Mouse (Mus musculus) erythroblast, embryonic 14.5 days (primary cell): Measurements from ENCODE around the gene Lifr. TPM values are rescaled to one million over a fixed set of nuclear protein-coding genes. Genes with fewer than 3 reads are reported as not detected.
A peak's percentile ranks its signal among the peaks of the same experiment; 100 is the strongest.

Experiments
- H3K27me3 ChIP-seq: 2 replicates; pipeline ENCODE4 v1.6.1; 2012; ENCODE audit warnings: inconsistent platforms; ENCODE audit not compliant: control insufficient read depth
- H3K36me3 ChIP-seq: 2 replicates; pipeline ENCODE4 v1.6.1; 2012; ENCODE audit warnings: mild to moderate bottlenecking, inconsistent platforms; ENCODE audit not compliant: control insufficient read depth
- H3K4me1 ChIP-seq: 2 replicates; pipeline ENCODE4 v1.6.1; 2012; ENCODE audit warnings: inconsistent platforms; ENCODE audit not compliant: control insufficient read depth
- H3K4me3 ChIP-seq: replicated peaks from 2 replicates; pipeline ENCODE3; 2012; ENCODE audit warnings: moderate library complexity, mild to moderate bottlenecking, inconsistent platforms
- H3K9me3 ChIP-seq: 2 replicates; pipeline ENCODE4 v1.6.1; 2012; ENCODE audit warnings: low read length, inconsistent platforms, mixed read lengths; ENCODE audit not compliant: control insufficient read depth
- GATA1 ChIP-seq: IDR thresholded peaks from 2 replicates; pipeline ENCODE4 v1.6.1; 2012; ENCODE audit warnings: low read length, inconsistent platforms, mixed read lengths
- TAL1 ChIP-seq: IDR thresholded peaks from 3 replicates; pipeline ENCODE4 v1.6.1; 2012; ENCODE audit warnings: low read length, inconsistent platforms, mixed read lengths
- polyA plus RNA-seq: library from polyadenylated mRNA; stranded (reverse); fragments of >175 nt; gene quantifications from 2 replicates; pipeline ENCODE4 v1.2.3, GENCODE M21; 2012

Lifr gene
- polyA plus RNA-seq, 1 experiment: not detected

DNA sequence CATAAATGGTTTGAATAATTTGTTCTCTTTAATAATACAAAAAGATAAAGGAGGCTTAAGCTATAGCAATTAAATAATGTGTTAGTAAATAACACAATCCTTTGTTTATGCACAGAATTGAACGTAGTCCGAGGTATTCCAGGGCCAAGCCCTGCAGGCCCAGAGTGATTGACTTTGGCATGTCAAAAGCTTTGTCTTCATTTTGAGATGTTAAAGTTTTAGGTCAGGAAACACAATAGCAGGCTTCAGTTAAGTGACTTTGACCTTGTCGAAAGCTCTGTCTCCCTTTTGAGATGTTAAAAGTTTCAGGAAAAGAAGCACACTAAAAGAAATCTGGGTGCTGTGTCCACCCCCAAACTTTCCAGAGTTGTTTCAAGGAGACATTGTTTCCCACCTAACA is 26.3 kb downstream of the Lifr start:
- Histone ChIP-seq H3K36me3 (no peaks in the 10 kb centered on the region), H3K4me1 (no peaks in the 10 kb centered on the region), H3K9me3 (no peaks in the 10 kb centered on the region), H3K4me3 (no peak overlapping the region), H3K27me3 (no peaks in the 10 kb centered on the region)
- no peak for TF ChIP-seq TAL1
- TF ChIP-seq GATA1: no peak

DNA sequence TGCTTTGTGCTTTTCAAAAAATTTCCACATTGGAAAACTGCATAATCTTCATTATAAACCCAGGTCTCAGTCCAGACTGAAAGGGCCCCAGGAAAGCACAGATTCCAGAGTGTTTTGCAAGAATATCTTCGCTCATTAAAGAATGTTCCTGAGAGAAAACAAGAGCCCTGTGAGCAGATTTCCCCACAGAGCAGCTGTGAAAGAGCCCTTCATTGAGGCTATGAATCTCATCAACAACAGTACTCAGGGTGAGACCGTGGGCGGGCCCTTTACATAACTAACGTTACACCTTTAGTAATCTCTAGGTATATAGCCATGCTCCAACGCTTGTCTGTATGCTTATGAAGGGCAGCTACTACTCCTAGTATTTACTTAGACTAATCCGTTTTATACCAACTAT is 27.5 kb downstream of the Lifr start:
- TF ChIP-seq TAL1 (no peak), GATA1 (no peak)
- H3K4me3 ChIP-seq: no peak overlapping the region
- no peaks in the 10 kb centered on the region for H3K4me1 ChIP-seq
- H3K9me3 ChIP-seq: no peaks in the 10 kb centered on the region
- no peaks in the 10 kb centered on the region for H3K27me3 ChIP-seq
- H3K36me3 ChIP-seq: no peaks in the 10 kb centered on the region

DNA sequence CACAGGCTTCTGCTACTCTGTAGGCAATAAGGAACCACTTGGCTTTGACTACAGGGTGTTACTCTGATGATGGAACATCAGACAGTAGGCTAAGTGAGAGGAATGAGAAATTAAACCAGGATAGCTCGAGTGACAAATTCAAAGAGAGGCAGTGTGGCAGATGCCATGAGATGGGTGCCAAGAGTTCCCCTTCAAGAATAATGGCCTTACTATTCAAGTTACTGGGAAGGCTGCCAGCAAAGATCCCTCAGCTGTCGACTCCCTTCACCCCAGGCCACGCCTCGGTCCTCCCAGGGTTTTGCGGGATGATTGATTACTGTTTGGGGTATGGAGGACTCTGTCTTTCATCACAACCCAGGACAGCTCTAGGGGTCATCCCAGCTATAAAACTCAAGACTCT is 28.4 kb downstream of the Lifr start:
- no peaks in the 10 kb centered on the region for H3K27me3 ChIP-seq
- TF ChIP-seq GATA1 (no peak), TAL1 (no peak)
- no peaks in the 10 kb centered on the region for H3K4me1 ChIP-seq
- H3K9me3 ChIP-seq: no peaks in the 10 kb centered on the region
- H3K36me3 ChIP-seq: no peaks in the 10 kb centered on the region
- no peak overlapping the region for H3K4me3 ChIP-seq

- no peak for TF ChIP-seq TAL1
- TF ChIP-seq GATA1: no peak
- Histone ChIP-seq H3K4me1 (no peaks in the 10 kb centered on the region), H3K27me3 (no peaks in the 10 kb centered on the region), H3K4me3 (no peak overlapping the region), H3K36me3 (no peaks in the 10 kb centered on the region), H3K9me3 (no peaks in the 10 kb centered on the region)
Observed at GRCm38 (mm10) chr15:7119930-7120512, 29.6 kb downstream of the Lifr start.

- H3K9me3 ChIP-seq: no peaks in the 10 kb centered on the region
- H3K36me3 ChIP-seq: no peaks in the 10 kb centered on the region
- no peaks in the 10 kb centered on the region for H3K4me1 ChIP-seq
- peaks cover 16% of the 10 kb centered on the region for H3K27me3 ChIP-seq
- TF ChIP-seq GATA1: no peak
- TF ChIP-seq TAL1: no peak
- no peak overlapping the region for H3K4me3 ChIP-seq
Observed at GRCm38 (mm10) chr15:7123781-7124450, 33.5 kb downstream of the Lifr start.

DNA sequence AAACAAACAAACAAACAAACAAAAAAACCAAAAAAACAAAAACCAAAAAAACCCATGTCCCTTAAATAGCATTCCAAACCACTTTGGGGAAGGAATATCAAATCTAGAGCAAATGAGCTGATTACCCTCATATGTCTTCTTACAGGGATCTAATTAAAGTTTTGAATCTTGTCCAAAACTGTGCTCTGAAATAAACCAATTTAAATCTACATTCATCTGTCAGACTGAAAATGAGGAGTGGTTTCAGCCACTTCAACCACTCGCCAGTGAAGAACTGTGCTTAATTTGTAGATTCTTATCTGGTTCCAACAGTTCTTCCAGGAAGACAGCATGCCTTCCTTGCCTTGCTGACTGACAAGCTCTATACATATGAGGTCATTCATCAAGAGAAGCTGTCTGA is 35.8 kb downstream of the Lifr start:
- H3K4me1 ChIP-seq: no peaks in the 10 kb centered on the region

DNA sequence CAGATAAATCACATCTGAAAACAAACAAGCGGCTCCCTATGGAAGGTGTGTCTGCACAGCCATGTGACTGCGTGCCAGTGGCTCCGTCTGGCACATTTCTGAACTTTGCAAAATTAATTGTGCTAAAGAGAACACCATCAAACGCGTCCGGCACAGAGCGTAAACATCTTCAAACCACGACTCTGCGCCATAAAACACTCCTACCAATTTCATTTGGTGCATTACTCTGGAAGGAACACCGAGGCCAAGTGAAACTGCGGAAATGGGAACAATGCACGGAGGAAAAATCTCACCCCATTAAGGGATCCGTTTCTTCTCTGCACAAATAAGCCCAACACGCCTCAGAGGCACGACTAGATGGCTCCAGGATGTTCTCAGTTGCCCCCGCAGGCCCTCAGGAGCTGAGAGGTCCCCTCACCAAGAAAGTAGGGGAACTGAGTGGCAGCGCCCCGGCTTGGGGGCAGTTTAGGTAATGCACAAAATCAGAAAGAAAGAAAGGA is 38.3 kb downstream of the Lifr start:
- no peaks in the 10 kb centered on the region for H3K9me3 ChIP-seq
- H3K27me3 ChIP-seq: peaks cover 49% of the 10 kb centered on the region
- peak overlapping the region; percentile 42 for H3K4me3 ChIP-seq
- H3K4me1 ChIP-seq: no peaks in the 10 kb centered on the region
- no peaks in the 10 kb centered on the region; the same call in 1 of the 2 replicates for H3K36me3 ChIP-seq
- TF ChIP-seq GATA1 (no peak), TAL1 (no peak)

More for the DNA sequence above, 35.8 kb downstream of the Lifr start:
- no peak for TF ChIP-seq TAL1
- no peak for TF ChIP-seq GATA1
- Histone ChIP-seq H3K36me3 (no peaks in the 10 kb centered on the region), H3K4me3 (no peak overlapping the region), H3K9me3 (no peaks in the 10 kb centered on the region), H3K27me3 (peaks cover 39% of the 10 kb centered on the region)

DNA sequence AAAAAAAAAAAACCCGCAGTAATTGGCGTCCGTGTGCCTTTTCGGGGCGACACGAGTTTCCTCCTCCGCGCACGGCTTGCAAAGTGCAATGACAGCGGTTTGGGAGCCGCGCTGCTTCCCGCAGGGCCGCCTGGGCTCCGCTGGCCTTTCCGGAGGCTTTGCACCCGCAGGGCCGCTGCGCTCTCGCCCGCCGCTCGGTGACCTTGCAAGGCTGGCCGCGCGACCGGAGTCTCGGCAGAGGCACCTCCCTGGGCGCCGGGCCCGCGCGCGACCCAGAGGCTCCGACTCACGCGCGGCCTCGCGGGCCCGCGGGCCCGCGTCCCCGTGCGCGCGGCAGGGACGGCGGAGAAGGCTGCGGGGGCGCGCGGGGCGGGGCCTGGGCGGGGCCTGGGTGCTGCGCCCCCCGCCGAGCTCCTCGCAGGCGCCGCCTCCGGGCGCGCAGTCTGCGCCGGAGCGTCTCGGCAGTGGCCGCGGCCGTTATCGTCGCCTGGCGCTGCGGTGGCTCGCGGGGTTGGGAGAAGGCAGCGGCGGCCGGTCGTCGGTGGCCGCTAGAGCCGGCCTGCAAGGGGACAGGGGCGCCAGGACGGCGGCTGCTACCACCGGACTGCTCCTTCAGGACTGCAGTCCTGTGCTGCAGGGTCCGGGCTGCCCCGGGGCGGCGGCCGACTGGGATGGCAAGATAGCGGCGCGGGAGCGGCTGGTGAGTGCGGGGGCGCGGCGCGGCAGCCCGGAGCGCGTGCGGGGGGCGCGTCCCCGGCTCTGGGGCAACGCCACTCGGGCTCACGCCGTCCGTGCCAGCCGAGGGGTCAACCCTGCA is 38.9 kb downstream of the Lifr start:
- TF ChIP-seq TAL1 (no peak), GATA1 (no peak)
- no peaks in the 10 kb centered on the region; the same call in 1 of the 2 replicates for H3K36me3 ChIP-seq
- peak overlapping the region; percentile 57 for H3K4me3 ChIP-seq

GRCm38 (mm10) chr15:7129944-7130287 is 39.5 kb downstream of the Lifr start:
- Histone ChIP-seq H3K9me3 (no peaks in the 10 kb centered on the region), H3K27me3 (peaks cover 49% of the 10 kb centered on the region), H3K4me3 (peak overlapping the region; percentile 57), H3K36me3 (no peaks in the 10 kb centered on the region; the same call in 1 of the 2 replicates), H3K4me1 (no peaks in the 10 kb centered on the region)
- TF ChIP-seq GATA1: no peak
- no peak for TF ChIP-seq TAL1

More for the DNA sequence above, 38.9 kb downstream of the Lifr start:
- Histone ChIP-seq H3K27me3 (peaks cover 49% of the 10 kb centered on the region), H3K9me3 (no peaks in the 10 kb centered on the region), H3K4me1 (no peaks in the 10 kb centered on the region)
